Mouse (Mus musculus) E14TG2a.4 (cell line): Measurements from ENCODE around the gene St3gal6.

Experiments
- CTCF ChIP-seq: conservative IDR thresholded peaks from 2 replicates; pipeline ENCODE4 v1.5.1; 2014; ENCODE audit warnings: low read length
- POU5F1 ChIP-seq: IDR thresholded peaks from 2 replicates; pipeline ENCODE4 v1.6.1; 2014; ENCODE audit warnings: low read length, borderline replicate concordance

- TF ChIP-seq CTCF, result no peak
- no peak for TF ChIP-seq POU5F1
These were observed 46.7 kb upstream of the St3gal6 start for GRCm38 (mm10) chr16:58570694-58571264.
